ENCODE assay signal across 14 mouse cellular contexts in the genomic region with DNA sequence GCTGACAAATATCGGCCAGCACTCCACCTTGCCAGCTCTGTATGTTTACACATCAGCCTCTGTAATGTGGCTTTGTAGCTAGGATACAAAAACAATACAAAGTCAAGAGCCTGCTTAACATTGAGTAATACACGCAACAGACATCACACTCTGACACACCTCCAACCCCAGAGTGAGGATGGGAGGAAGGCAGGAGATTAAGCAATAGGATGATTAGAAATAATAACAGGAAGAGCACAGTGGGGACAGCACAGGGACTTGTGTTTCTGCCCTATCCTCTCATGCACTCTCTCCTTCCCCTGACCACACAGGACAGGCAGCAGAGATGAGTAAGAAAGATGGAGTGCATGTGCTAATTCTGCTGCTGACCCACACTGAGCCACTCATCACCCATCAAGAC. TPM values are rescaled to one million over a fixed set of nuclear protein-coding genes. Genes with fewer than 3 reads are reported as not detected.
DNase-seq lines count a peak whose midpoint lies in the region; ATAC-seq lines count a peak whose summit lies in the region.
"Had no signal": no experiment of that assay in that cellular context is flagged by ENCODE, and none has a peak within 500 bp of the region (broad histone marks: within the 10 kb centered on the region; RNA-seq: fewer than 3 reads in every experiment).

No protein-coding gene starts in this region.

- no peak overlapping the region for H3K4me2 ChIP-seq in liver, embryonic 11.5 days
- no peak overlapping the region for H3K4me2 ChIP-seq in liver, embryonic 12.5 days
- H3K4me2 ChIP-seq: hindbrain, embryonic 12.5 days; liver, embryonic 13.5 days had no signal

- H3K27ac ChIP-seq in liver, embryonic 11.5 days (ENCODE audit: low read depth, low read length) = no peak overlapping the region
- no peak overlapping the region for H3K27ac ChIP-seq in liver, embryonic 12.5 days
- H3K27ac ChIP-seq: hindbrain, embryonic 12.5 days; liver, embryonic 13.5 days had no signal

- 80% methylated on average over 2 of the region's 2 CpGs for WGBS in liver, embryonic 11.5 days
- WGBS in liver, embryonic 12.5 days (ENCODE audit: insufficient replicate concordance) = 73% methylated on average over 2 of the region's 2 CpGs

- peaks cover 7% of the 10 kb centered on the region; the same call in 1 of the 2 replicates for H3K36me3 ChIP-seq in liver, embryonic 11.5 days (ENCODE audit: control insufficient read depth, insufficient read depth, low read length)
- H3K36me3 ChIP-seq in liver, embryonic 12.5 days = peaks cover 16% of the 10 kb centered on the region

- H3K9ac ChIP-seq in liver, embryonic 11.5 days (ENCODE audit: low read depth, low read length) = no peak overlapping the region
- no peak overlapping the region for H3K9ac ChIP-seq in liver, embryonic 12.5 days
- H3K9ac ChIP-seq: hindbrain, embryonic 12.5 days; liver, embryonic 13.5 days had no signal

- H3K4me1 ChIP-seq in liver, embryonic 11.5 days (replicated peaks; ENCODE audit: control insufficient read depth, insufficient read depth, low read length) = peaks cover 7% of the 10 kb centered on the region; the same call in 1 of the 2 replicates
- peaks cover 22% of the 10 kb centered on the region for H3K4me1 ChIP-seq in liver, embryonic 12.5 days
- H3K4me1 ChIP-seq: hindbrain, embryonic 12.5 days had no signal

- DNase-seq in liver, embryonic 11.5 days (ENCODE audit: low spot score) = no peak
- DNase-seq in induced T-regulatory cell, adult 2 months (ENCODE audit: low read depth) = peak; percentile 38
- DNase-seq in cerebellum, postnatal 14 days = no peak
- no peak for DNase-seq in cerebellum, postnatal 36 days
- DNase-seq in left cerebral cortex, adult 11 months (ENCODE audit: low spot score) = no peak
- DNase-seq: adrenal gland, postnatal 14 days; cerebellum, postnatal 25 days; kidney, postnatal 10 days; liver, embryonic 13.5 days had no signal

- no peaks in the 10 kb centered on the region for H3K9me3 ChIP-seq in liver, embryonic 11.5 days (ENCODE audit: control insufficient read depth, low read length)
- no peaks in the 10 kb centered on the region for H3K9me3 ChIP-seq in liver, embryonic 12.5 days (replicated peaks)
- H3K9me3 ChIP-seq: hindbrain, embryonic 12.5 days; liver, embryonic 13.5 days had no signal

- 0 out of 2 replicates have a peak, but pooled peaks have one; percentile 31 for ATAC-seq in liver, embryonic 11.5 days (replicated peaks; ENCODE audit: low FRiP score)
- ATAC-seq in liver, embryonic 12.5 days = no peak
- ATAC-seq in CD4-positive, CD25-positive, alpha-beta regulatory T cell, adult 4 months = peak; percentile 12
- ATAC-seq in neutrophil, adult 5-6 weeks (ENCODE audit: extremely low read depth, insufficient number of reproducible peaks, low FRiP score, poor library complexity, severe bottlenecking) = peak; percentile 88
- ATAC-seq: intestine, postnatal 0 days had no signal

- H3K4me3 ChIP-seq in liver, embryonic 11.5 days (ENCODE audit: low read depth, low read length) = no peak overlapping the region
- no peak overlapping the region for H3K4me3 ChIP-seq in liver, embryonic 12.5 days
- H3K4me3 ChIP-seq: hindbrain, embryonic 12.5 days; liver, embryonic 13.5 days had no signal

- no peaks in the 10 kb centered on the region for H3K27me3 ChIP-seq in liver, embryonic 11.5 days (replicated peaks; ENCODE audit: control insufficient read depth, insufficient read depth, low read length)
- H3K27me3 ChIP-seq in liver, embryonic 12.5 days (replicated peaks) = no peaks in the 10 kb centered on the region
- H3K27me3 ChIP-seq: hindbrain, embryonic 12.5 days; liver, embryonic 13.5 days had no signal

RNA-seq across cellular contexts. Expression of a gene that starts 28.8 kb away (rescaled TPM):
- polyA plus RNA-seq in liver, embryonic 11.5 days (2014; fragmentation: Nextera tagmentation; extraction: Ambion mirVana) = 4.3 and 5.6 TPM in 2 replicates
- polyA plus RNA-seq in liver, embryonic 12.5 days (2016; fragmentation: Nextera tagmentation; extraction: Ambion mirVana) = 2.7 and 3.4 TPM in 2 replicates
- 10 to 100 TPM; 29.1 to 36.7 TPM for polyA plus RNA-seq in CD4-positive, CD25-positive, alpha-beta regulatory T cell, adult 4 months (2017; shearing (Covaris generic))
- total RNA-seq in neutrophil, adult 5-6 weeks (2017) = 139 and 161 TPM in 2 replicates
